Mouse (Mus musculus) mature B cell (primary cell): Measurements from ENCODE around the gene Hspa5.
"Not testable (repeated sequence)": the region's sequence is repeated elsewhere in the genome, so short reads cannot be mapped to it uniquely, and the experiment has no call there.

Source experiments
- in situ Hi-C: fragments of 300-500 bp; cut with MboI; formaldehyde crosslinking; loops from 2 replicates; pipeline ENCODE4 v1.14.3; 2019

The Hspa5 gene

DNA sequence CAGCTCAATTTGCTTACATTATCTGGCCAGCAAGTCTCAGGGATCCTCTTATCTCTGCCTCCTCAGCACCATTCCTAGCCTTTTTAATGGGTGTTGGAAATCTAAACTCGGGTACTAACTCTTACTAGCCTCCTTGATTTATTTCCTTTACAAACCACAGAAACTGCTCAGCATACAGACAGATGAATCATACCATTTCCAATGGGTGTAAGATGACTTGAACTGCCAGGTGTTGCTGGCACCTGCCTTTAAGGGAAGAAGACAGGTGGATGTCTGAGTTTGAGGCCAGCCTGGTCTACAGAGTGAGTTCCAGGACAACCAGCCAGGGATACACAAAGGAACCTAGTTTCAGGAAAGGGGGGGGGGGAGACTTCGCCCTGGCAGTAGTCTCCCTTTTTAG, 36.3 kb downstream of the Hspa5 start:
- in situ Hi-C loops = no loop called here

DNA sequence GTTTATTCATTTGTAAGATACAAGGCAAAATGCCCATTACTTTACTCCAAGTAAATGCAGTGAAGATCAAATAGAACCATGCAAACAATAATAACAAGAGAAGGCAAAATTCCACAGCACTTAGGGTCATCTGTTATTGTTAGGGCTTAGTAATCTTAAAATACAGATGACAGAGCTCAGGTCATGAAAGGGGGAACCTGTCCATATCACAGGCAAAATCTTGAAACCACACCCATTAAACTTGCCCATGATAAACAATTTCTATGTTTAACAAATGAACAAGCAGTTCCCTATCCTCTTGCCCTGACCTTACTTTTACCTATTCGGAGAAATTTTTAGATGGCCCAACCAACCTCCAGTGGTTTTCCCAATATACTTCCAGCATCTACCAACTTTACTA, 37.8 kb downstream of the Hspa5 start:
- in situ Hi-C loops = no loop called here

DNA sequence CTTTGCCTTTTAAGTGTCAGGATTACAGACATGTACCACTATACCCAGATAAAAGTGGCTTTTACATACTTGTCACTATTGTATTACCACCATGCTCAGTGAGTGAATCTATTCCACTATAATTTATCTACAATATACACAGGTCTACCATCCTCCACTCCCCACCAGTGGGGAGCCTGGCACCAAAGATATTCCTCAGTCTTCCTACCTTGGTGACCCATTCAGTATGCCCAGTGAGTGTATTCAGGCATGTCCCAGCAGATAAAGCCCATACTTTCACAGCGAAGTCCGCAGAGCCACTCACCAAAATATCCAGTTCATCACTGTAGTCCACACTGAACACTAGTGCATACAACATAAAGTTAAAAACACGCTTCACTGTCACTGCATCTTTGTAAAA, 39.0 kb downstream of the Hspa5 start:
- in situ Hi-C loops = no loop called here

DNA sequence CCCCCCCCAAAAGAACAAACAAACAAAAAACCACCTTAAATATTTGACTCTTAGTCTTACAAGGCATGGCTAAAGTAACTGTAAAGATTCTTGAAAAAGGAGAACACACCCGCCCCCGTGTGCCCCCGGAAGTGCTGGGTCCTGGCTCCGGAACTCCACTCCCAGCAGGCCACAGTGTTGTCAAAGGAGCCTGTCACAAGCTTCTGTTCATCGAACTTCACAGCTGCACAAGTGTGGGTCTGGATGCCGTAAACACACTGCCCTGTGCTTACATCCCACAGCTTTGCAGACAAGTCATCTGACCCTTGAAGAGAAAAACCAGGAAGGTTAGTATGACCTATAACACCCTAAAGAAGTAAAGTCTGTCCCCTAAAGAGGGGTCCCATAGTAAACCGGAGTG, 40.9 kb downstream of the Hspa5 start:
- in situ Hi-C loops = no loop called here

DNA sequence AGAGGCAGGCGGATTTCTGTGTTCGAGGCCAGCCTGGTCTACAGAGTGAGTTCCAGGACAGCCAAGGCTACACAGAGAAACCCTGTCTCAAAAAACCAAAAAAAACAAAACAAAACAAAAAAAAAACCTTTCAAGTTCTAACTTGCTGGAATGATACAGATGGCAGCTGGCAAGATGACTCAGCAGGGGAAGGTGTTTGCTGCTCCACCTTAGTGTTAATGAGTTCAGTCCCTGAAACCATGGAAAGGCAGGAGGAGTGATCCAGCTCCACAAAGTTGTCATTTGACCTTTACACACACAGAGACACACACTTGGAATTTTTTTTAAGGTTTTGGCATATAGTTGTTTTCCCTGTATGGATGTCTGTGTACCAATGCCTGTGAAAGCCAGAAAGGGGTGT, 44.1 kb downstream of the Hspa5 start:
- in situ Hi-C loops = not testable (repeated sequence)

DNA sequence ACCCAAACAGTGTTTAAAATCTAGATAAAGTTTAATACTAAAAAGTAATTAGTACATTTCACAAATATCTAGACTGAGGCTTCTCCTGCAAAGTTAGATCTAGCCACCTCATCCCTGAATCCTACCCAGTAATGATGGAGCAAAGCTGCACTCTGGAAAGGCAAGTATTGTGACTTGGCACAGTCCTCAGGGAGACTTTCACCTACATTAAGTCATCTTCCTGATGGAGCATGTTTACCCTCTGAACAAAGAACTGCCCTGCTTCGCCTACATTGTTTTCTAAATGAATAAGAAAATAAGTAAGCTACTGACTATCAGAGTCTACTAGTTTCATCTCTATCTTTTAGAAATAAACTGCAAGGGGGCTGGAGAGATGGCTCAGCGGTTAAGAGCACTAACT, 46.7 kb downstream of the Hspa5 start:
- in situ Hi-C loops = no loop called here

DNA sequence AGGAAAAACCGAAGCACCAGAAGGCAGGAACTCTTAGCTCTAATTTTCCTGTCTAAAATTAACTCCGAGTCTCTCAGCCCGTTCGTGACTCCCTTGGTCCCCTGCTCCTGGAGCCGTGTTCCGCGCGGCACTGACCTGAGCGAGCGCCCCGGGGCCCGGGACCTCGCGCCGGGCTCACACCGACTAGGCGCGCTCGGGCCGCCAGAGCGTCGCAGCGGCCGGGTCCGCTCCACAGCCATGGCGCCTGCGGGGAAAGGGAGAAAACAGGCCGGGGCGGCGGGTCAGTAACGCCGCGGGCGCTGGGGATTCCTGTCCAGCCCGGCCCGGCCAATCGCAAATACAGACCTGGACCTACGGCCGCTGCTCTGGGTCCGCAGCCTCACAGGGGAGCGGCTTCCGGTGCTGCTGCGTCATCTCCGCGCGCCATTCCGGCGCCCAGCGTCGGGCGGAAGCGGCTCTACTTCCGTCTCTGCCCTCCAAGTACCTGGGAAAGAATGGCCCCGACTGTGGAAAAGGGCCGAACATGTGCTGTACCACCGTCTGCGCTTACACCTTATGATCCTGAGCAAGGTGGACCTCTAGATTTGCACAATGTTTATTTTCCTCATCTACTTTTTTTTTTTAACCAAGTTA, 54.2 kb downstream of the Hspa5 start, which contains the start of gene Fbxw2:
TSS of gene Fbxw2 (minus strand) at position 485 of the 633 bp plus-strand sequence.
- in situ Hi-C loops = no loop called here

DNA sequence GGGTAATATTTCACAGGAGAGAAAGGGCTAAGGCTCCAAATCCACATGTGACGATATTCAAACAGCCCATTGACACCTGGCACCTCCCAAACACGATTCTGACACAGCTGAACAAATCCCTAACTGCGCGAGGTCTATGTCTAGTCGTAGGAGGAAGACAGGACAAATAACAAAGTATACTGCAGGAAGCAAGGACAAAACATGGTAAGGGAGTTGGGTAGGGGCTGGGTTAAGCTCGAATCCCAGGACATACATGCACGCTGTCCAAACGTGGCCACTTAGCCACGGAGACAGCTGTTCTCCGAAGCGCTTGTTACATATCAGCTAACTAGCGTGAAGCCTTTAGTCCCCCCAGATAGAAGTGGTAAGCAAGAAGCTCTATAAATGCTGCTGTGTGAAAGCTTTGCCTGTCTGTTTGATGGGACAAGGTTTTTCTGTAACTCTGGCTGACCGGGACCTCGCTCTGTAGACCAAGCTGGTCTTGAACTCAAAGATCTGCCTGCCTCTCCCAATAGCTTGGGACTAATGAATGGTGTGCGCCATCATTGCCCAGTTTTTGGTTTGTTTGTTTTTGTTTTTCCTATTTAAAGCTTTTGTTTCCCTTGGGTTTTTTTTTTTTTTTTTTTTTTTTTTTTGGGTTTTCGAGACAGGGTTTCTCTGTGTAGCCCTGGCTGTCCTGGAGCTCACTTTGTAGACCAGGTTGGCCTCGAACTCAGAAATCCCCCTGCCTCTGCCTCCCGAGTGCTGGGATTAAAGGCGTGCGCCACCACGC, 54.9 kb downstream of the Hspa5 start:
- in situ Hi-C loops = no loop called here
